Mouse (Mus musculus) liver, postnatal 0 days (tissue): ENCODE results near the gene Sec24a. TPM values are rescaled to one million over a fixed set of nuclear protein-coding genes. Genes with fewer than 3 reads are reported as not detected.
"Not testable (repeated sequence)": the region's sequence is repeated elsewhere in the genome, so short reads cannot be mapped to it uniquely, and the experiment has no call there.

Source experiments
- ATAC-seq: fragments of 200-750 bp; cut with Nextera tagmentation; 2 replicates; pipeline ENCODE4 v1.8.0; 2017; ENCODE audit warnings: mild to moderate bottlenecking, moderate library complexity
- DNase-seq: peaks from one replicate; pipeline ENCODE4 v3.0.0-alpha.2; 2016
- H3K27ac ChIP-seq: fragments of 300-500 bp; sonication (generic); 2 replicates; pipeline ENCODE4 v1.5.1; 2014; ENCODE audit warnings: antibody characterized with exemption, moderate library complexity, mild to moderate bottlenecking, low read depth
- H3K27me3 ChIP-seq: fragments of 300-500 bp; sonication (generic); 2 replicates; pipeline ENCODE4 v1.6.1; 2014; ENCODE audit warnings: low read length, control low read depth, mixed read lengths; ENCODE audit not compliant: insufficient read depth
- H3K36me3 ChIP-seq: fragments of 300-500 bp; sonication (generic); replicated peaks from 2 replicates; pipeline ENCODE4 v1.6.1; 2014; ENCODE audit warnings: mild to moderate bottlenecking, control low read depth, low read length, moderate library complexity, mixed read lengths; ENCODE audit not compliant: insufficient read depth
- H3K4me1 ChIP-seq: fragments of 300-500 bp; sonication (generic); 2 replicates; pipeline ENCODE4 v1.6.1; 2014; ENCODE audit warnings: antibody characterized with exemption, mild to moderate bottlenecking, control low read depth; ENCODE audit not compliant: insufficient read depth
- H3K4me2 ChIP-seq: fragments of 300-500 bp; sonication (generic); 2 replicates; pipeline ENCODE4 v1.6.1; 2014; ENCODE audit warnings: low read depth, mild to moderate bottlenecking, low read length, moderate library complexity, mixed read lengths
- H3K4me3 ChIP-seq: fragments of 300-500 bp; sonication (generic); 2 replicates; pipeline ENCODE4 v1.5.1; 2014; ENCODE audit warnings: low read depth, low read length
- H3K9ac ChIP-seq: fragments of 300-500 bp; sonication (generic); replicated peaks from 2 replicates; pipeline ENCODE4 v1.6.1; 2014; ENCODE audit warnings: mild to moderate bottlenecking, moderate library complexity
- H3K9me3 ChIP-seq: fragments of 300-500 bp; sonication (generic); 2 replicates; pipeline ENCODE4 v1.6.1; 2016; ENCODE audit warnings: mild to moderate bottlenecking, control low read depth, low read length, mixed read lengths
- CTCF ChIP-seq: sonication (generic); IDR thresholded peaks from 2 replicates; pipeline ENCODE4 v1.5.1; 2016; ENCODE audit warnings: antibody characterized with exemption, low read depth
- EP300 ChIP-seq: IDR thresholded peaks from 2 replicates; pipeline ENCODE4 v1.6.1; 2016; ENCODE audit warnings: antibody characterized with exemption, low read depth, mild to moderate bottlenecking
- WGBS: fragments of 180-500 bp; shearing (Covaris S2); extraction: QIAGEN DNeasy Blood & Tissue Kit; methylation state at CpG from one replicate; pipeline ENCODE4 v1.1.7; 2014; ENCODE audit not compliant: insufficient replicate concordance; 5-methylcytosine and 5-hydroxymethylcytosine counted together
- polyA plus RNA-seq: library from polyadenylated mRNA; unstranded; fragments of >200 nt; fragmentation: Nextera tagmentation; extraction: Ambion mirVana; gene quantifications from 2 replicates; pipeline ENCODE4 v1.2.1, GENCODE M21; 2015

The Sec24a gene
- polyA plus RNA-seq, 1 experiment from 2014 or later: 15.0 TPM

DNA sequence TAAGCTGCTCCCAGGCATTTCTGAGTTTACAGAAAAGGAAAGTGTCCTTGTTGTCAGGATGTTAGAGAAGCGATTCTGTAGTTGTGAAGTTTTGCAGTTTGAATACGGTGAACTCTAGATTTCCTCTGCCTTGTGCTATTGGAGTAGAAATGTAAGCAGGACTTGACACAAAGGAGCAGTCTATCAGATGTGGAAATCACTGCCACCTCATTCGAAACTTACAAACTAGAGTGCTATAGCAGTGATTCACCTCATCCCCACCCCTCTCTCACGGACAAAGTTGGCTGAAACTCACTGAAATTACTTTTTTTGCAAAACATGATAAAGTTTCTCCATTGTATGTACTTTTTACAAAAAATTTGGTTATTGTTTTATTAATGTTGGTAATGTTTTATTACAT lies 1.4 kb upstream of the Sec24a start:
- Histone ChIP-seq H3K4me2 (peak overlapping the region; percentile 83), H3K9ac (peak overlapping the region; percentile 97; the same call in 1 of the 2 replicates), H3K9me3 (no peaks in the 10 kb centered on the region), H3K4me3 (peak overlapping the region; percentile 99), H3K36me3 (no peaks in the 10 kb centered on the region), H3K27ac (peak overlapping the region; percentile 86), H3K4me1 (peaks cover 19% of the 10 kb centered on the region), H3K27me3 (no peaks in the 10 kb centered on the region)
- no peak for TF ChIP-seq CTCF
- TF ChIP-seq EP300: no peak
- WGBS: 56% methylated on average over 4 of the region's 4 CpGs
- DNase-seq (no peak), ATAC-seq (no peak)

- H3K27ac ChIP-seq: peak overlapping the region; percentile 86
- DNase-seq (no peak), ATAC-seq (no peak)
- peak overlapping the region; percentile 99 for H3K4me3 ChIP-seq
- peaks cover 19% of the 10 kb centered on the region for H3K4me1 ChIP-seq
- peak overlapping the region; percentile 83 for H3K4me2 ChIP-seq
- peak overlapping the region; percentile 97 for H3K9ac ChIP-seq
- no peaks in the 10 kb centered on the region for H3K36me3 ChIP-seq
- H3K27me3 ChIP-seq: no peaks in the 10 kb centered on the region
- 3% methylated on average over 13 of the region's 13 CpGs for WGBS
- TF ChIP-seq EP300: no peak
- no peak for TF ChIP-seq CTCF
- H3K9me3 ChIP-seq: no peaks in the 10 kb centered on the region
These were observed 521 bp upstream of the Sec24a start for GRCm38 (mm10) chr11:51763955-51764354.

- no peak for DNase-seq
These were observed 2.2 kb downstream of the Sec24a start for GRCm38 (mm10) chr11:51761241-51761640.

GRCm38 (mm10) chr11:51759941-51760657 lies 3.3 kb downstream of the Sec24a start:
- Histone ChIP-seq H3K4me3 (no peak overlapping the region), H3K27me3 (no peaks in the 10 kb centered on the region), H3K9ac (no peak overlapping the region), H3K4me2 (no peak overlapping the region), H3K36me3 (no peaks in the 10 kb centered on the region), H3K9me3 (no peaks in the 10 kb centered on the region), H3K27ac (peak overlapping the region; percentile 89), H3K4me1 (peaks cover 26% of the 10 kb centered on the region)
- 70% methylated on average over 6 of the region's 6 CpGs for WGBS
- DNase-seq (no peak), ATAC-seq (no peak)
- no peak for TF ChIP-seq EP300
- no peak for TF ChIP-seq CTCF

More at GRCm38 (mm10) chr11:51761241-51761640, 2.2 kb downstream of the Sec24a start:
- H3K27me3 ChIP-seq: no peaks in the 10 kb centered on the region
- no peak for ATAC-seq
- H3K4me2 ChIP-seq: no peak overlapping the region
- no peak overlapping the region for H3K4me3 ChIP-seq
- peaks cover 26% of the 10 kb centered on the region for H3K4me1 ChIP-seq
- no peaks in the 10 kb centered on the region for H3K9me3 ChIP-seq
- WGBS: 75% methylated on average over 5 of the region's 5 CpGs
- no peak overlapping the region for H3K9ac ChIP-seq
- no peaks in the 10 kb centered on the region for H3K36me3 ChIP-seq
- no peak for TF ChIP-seq EP300
- TF ChIP-seq CTCF: no peak
- no peak overlapping the region for H3K27ac ChIP-seq

GRCm38 (mm10) chr11:51759251-51759650 lies 4.2 kb downstream of the Sec24a start:
- DNase-seq: no peak
- TF ChIP-seq CTCF: no peak
- TF ChIP-seq EP300: peak; percentile 26; the same call in 1 of the 2 replicates
- Histone ChIP-seq H3K9me3 (no peaks in the 10 kb centered on the region), H3K4me3 (no peak overlapping the region), H3K27ac (peak overlapping the region; percentile 89), H3K9ac (no peak overlapping the region), H3K4me2 (no peak overlapping the region), H3K36me3 (no peaks in the 10 kb centered on the region), H3K27me3 (no peaks in the 10 kb centered on the region), H3K4me1 (peaks cover 27% of the 10 kb centered on the region)
- WGBS: 69% methylated on average over 2 of the region's 2 CpGs
- ATAC-seq: no peak

- WGBS: 85% methylated on average over 5 of the region's 5 CpGs
- H3K27ac ChIP-seq: peak overlapping the region; percentile 95
These were observed 5.2 kb downstream of the Sec24a start for GRCm38 (mm10) chr11:51758207-51758606.

More at GRCm38 (mm10) chr11:51758207-51758606, 5.2 kb downstream of the Sec24a start:
- not testable (repeated sequence) for H3K4me3 ChIP-seq, H3K36me3 ChIP-seq, H3K9ac ChIP-seq, DNase-seq, H3K9me3 ChIP-seq, H3K27me3 ChIP-seq, ATAC-seq, H3K4me2 ChIP-seq
- H3K4me1 ChIP-seq: peaks cover 30% of the 10 kb centered on the region
